Mouse (Mus musculus): ENCODE measurements around the gene Arhgap17.

Arhgap17 gene

DNA sequence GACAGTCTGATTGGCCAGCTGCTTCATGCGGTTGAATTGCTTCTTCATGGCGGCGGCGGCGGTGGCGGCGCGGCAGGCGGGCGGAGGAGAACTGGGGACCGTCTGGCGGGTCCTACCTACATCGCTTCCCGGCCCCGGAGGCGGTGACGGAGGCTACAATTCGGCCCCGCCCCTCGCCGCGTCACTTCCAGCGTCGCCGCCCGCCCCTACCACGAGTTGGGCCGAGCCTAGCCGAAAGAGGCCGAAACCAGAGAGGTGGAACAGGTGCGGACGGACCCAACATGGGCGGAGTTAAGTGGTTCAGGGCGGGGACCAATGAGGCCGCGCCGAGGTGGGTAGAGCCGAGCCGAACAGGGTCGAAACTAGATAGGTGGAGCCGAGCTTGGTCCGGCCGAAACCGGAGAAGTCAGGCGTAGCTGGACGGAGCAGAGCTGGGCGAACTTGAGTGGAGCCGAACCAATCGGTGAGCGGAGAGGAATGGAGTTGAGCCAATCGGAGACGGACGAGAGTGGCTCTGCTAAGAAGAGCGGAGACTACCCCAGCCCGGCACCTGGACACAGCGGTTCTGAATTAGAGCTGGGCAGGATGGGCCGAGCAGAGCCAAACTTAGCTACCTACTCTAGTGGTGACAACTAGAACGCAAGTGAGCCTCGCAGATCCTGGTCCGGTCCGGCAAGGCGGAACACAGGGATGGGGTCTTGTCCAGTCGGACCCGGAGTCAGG lies at the start of gene Arhgap17, which contains the start of gene Lcmt1:
Gene Arhgap17, minus strand, starts transcription at position 157 of the 723 bp plus-strand sequence.
Gene Lcmt1, plus strand, starts transcription at position 26 of the 723 bp plus-strand sequence.
- peak; percentile 95 for DNase-seq (ENCODE audit: low spot score in 2 of 2)

- DNase-seq (ENCODE audit: low spot score in 2 of 2) = no peak
Measured at GRCm38 (mm10) chr7:123417661-123418060, 47.9 kb upstream of the Arhgap17 start.

DNA sequence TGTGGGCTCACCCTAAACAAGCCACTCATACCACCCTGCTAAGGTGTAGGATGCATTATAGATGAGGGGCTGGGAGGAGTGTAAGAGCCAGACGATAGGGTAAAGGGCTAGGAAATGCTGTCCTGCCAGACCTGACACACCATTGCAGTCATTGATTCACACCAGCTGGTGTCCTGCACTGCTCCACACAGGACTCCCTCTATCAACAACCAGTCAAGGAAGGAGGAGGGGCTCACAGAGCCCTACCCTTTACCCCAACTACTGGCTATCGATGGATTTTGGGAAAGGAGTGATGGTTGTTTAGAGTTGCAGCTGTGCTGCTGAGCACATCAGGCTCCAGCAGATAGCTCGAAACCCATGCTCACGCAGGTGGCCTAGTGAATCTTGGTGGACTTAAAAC lies 47.1 kb upstream of the Arhgap17 start:
- DNase-seq (ENCODE audit: low spot score in 2 of 2) = no peak

- DNase-seq (ENCODE audit: low spot score in 2 of 2) = no peak
Measured at GRCm38 (mm10) chr7:123412143-123412542, 42.4 kb upstream of the Arhgap17 start.

DNA sequence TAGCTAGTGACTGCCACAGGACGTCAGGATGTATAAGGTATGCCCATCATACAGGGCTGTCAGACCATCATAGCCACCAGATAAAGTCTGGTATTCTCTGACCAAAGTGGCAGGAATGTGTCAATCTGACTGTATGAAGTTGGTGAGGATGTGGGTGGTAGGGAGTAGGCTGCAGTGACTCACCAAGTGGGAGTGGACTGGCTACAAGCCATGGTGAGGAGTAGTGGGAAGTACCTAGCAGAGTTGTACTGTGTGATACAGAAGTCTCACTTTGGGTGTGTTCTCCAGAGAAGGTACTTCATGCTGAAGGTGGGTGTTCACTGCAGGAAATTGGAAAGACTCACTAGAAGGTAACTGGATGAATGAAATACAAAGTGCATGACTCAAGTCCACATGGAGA lies 41.4 kb upstream of the Arhgap17 start:
- DNase-seq (ENCODE audit: low spot score in 2 of 2) = peak; percentile 15 to 17

- DNase-seq (ENCODE audit: low spot score in 2 of 2) = no peak
Measured at GRCm38 (mm10) chr7:123410502-123410901, 40.8 kb upstream of the Arhgap17 start.

- no peak for DNase-seq (ENCODE audit: low spot score in 2 of 2)
Measured at GRCm38 (mm10) chr7:123406988-123407387, 37.3 kb upstream of the Arhgap17 start.

DNA sequence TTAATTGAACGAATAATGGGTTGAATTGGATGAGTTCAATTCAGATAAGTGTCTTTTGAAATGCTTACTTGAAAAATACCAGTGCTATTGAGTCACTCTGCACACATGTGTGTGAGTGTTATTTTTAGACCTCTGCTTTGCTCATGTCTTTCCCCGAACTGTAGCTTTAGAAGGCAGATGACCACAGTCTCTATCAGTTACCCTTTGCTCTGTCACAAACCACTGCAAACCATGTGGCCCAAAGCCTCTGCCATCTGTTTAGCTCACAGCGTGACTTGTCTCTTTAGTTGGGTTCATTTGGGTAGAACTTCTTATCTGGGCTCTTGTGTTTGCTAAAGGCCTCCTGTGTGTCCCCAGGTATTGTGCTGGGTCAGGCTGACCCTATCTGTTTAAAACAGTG lies 35.9 kb upstream of the Arhgap17 start:
- DNase-seq (ENCODE audit: low spot score in 2 of 2) = peak; percentile 2 to 36

GRCm38 (mm10) chr7:123404198-123404597 lies 34.5 kb upstream of the Arhgap17 start:
- DNase-seq (ENCODE audit: low spot score in 2 of 2) = no peak

DNA sequence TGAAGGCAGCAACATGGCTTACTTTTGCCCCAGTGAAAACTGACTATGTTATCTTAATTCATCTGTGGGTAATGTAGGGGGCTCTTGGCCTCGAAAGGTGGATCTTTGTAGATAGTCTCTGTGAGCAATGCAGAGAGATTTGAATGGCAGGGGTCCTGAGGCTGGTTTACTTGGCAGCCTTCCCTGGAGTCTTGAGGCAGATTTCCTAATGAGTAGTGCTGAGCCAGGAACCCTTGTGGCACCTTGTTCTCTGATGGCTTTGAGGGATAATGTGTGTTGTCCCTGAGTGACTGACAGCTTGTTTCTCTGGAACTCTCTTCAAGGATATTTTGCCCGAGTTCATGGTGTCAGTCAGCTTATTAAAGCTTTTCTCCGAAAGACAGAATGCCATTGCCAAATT lies 31.4 kb upstream of the Arhgap17 start:
- DNase-seq (ENCODE audit: low spot score in 2 of 2) = no peak

DNA sequence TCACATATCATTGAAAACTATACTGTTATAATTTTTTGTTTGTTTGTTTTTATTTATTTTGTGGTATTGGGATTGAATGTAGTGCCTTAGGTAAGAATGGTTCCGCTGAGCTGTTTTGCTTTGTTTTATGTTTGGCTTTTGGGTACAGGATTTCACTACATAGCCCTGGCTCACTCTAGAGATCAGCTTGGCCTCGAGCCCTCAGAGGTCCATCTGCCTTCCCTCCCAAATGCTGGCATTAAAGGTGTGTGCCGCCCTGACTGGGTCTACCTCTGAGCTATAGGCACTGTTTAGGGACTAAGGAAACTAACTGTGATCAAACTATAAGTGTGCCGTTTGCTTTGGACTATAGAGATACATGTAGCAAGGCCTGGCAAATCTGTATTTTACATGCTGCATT lies 29.6 kb upstream of the Arhgap17 start:
- no peak for DNase-seq (ENCODE audit: low spot score in 2 of 2)

GRCm38 (mm10) chr7:123398828-123399227 lies 29.1 kb upstream of the Arhgap17 start:
- DNase-seq (ENCODE audit: low spot score in 2 of 2) = peak; percentile 21 to 54

DNA sequence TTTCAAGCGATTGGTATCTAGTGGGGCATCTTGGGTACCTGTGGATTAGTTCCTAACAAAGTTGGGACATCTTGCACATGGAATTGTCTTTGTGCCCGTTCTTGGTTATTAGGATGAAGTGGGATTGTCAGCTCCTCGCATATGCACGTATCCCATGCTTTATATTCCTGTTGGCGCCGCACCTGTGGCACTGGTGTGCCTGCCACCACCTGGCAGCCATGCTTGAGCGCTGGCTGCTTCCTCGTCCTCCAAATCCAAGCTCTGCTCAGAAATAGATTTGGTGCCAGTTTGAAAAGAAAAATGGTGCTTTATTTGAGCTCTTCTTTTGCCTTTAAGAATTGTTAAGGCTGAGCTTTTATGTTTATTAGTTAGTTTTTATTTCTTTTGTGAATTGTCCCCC lies 28.2 kb upstream of the Arhgap17 start:
- no peak for DNase-seq (ENCODE audit: low spot score in 2 of 2)

- DNase-seq (ENCODE audit: low spot score in 2 of 2) = peak in 1 of 2 experiments; percentile 6
Measured at GRCm38 (mm10) chr7:123397369-123397768, 27.7 kb upstream of the Arhgap17 start.

DNA sequence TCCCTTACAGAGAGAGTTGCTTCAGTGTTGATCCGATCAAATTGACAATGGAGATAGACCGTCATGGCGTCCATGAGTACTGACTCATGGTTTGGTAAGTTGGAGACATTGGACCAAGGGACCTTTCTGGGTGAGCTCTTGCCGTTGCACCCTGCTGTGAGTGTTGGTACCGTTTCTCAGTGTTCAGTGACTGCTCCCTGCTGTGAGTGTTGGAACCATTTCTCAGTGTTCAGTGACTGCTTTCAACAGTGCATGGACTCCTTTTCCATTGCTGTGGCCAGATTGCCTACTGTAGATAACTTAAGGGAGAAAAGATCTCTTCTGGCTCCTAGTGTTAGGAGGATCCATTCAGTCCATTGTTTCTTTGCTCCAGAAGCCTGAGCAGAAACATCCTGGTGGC lies 27.2 kb upstream of the Arhgap17 start:
- no peak for DNase-seq (ENCODE audit: low spot score in 2 of 2)

DNA sequence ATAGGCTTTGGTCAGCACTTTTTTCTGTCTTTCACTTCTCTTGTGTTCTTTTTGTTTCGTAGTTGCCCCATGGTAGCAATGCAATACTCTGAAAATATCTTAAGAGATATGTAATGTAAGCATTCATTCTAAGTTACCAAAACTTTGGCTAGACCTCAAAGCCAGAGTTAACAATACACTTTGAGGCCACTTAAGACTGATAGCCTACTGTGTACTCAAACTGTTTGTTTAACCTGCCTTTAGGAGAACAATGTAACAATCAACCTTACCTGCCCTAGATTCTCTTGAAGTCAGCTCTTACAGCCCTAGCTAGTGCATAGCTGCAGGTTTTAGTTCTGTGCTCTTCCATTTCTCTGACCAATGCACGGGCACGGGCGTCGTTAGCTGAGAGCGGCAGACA lies 24.6 kb upstream of the Arhgap17 start:
- no peak for DNase-seq (ENCODE audit: low spot score in 2 of 2)

DNA sequence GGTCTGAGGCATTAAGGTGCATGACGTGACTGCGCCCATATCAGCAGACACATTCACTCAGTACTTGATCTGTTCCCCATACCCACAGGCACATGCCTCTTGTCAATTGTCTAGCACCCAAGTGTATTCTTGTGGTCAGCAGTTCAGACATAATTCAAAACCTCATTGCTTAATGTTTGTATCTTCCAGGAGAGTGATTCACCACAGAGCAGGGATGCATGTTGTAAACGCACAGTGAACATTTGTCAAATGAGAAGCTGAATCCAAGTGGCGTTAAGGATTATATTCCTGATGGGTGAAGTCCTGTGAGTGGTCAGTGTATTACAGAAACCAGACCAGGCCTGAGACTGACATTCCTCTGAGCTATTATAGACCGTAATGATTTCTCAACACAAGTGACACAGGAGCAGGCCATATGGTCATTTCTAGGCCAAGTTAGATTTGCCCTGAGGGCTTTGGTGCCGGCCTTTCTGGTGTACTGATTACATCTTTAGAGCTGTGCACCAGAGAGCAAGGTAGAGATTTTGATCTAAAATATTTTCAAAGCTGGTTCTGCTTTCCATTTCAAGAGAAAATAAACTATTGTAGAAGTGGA lies 20.1 kb upstream of the Arhgap17 start:
- no peak for DNase-seq (ENCODE audit: low spot score in 2 of 2)

- no peak for DNase-seq (ENCODE audit: low spot score in 2 of 2)
Measured at GRCm38 (mm10) chr7:123385693-123386407, 16.1 kb upstream of the Arhgap17 start.

- DNase-seq (ENCODE audit: low spot score in 2 of 2) = peak; percentile 96
Measured at GRCm38 (mm10) chr7:123377443-123378400, 8.0 kb upstream of the Arhgap17 start.

GRCm38 (mm10) chr7:123371501-123371900 lies 1.8 kb upstream of the Arhgap17 start:
- no peak for DNase-seq (ENCODE audit: low spot score in 2 of 2)

- DNase-seq (ENCODE audit: low spot score in 2 of 2) = no peak
Measured at GRCm38 (mm10) chr7:123370700-123371099, 985 bp upstream of the Arhgap17 start.

Measured in heart, adult 9 months (tissue).